Mouse (Mus musculus): ENCODE results near the gene Dpagt1.

- TF ChIP-seq CTCF (IDR thresholded peaks at IDR 0.05; ENCODE audit: borderline replicate concordance, insufficient read depth, low read depth, low read length) (no peak), POLR2A (IDR thresholded peaks at IDR 0.05; ENCODE audit: borderline replicate concordance, insufficient read depth, low read length) (peak; percentile 73; the same call in 1 of the 2 replicates)
These were observed 53.4 kb downstream of the Dpagt1 start, which contains the start of gene Hyou1 for GRCm38 (mm10) chr9:44379054-44379834.
